Comparison of ENCODE assay signal across 8 mouse cellular contexts in genomic region chr14:79587139-79587851, GRCm38 (mm10). TPM values are rescaled to one million over a fixed set of nuclear protein-coding genes. Genes with fewer than 3 reads are reported as not detected.
DNase-seq lines count a peak whose midpoint lies in the region; ATAC-seq lines count a peak whose summit lies in the region.

Sugt1 (plus strand) TSS chr14:79587691.

- ATAC-seq in hindbrain, embryonic 11.5 days (ENCODE audit: low FRiP score) = peak; percentile 99

- H3K36me3 ChIP-seq in hindbrain, embryonic 11.5 days (ENCODE audit: control insufficient read depth, insufficient read depth, low read length) = no peaks in the 10 kb centered on the region

- H3K27me3 ChIP-seq in hindbrain, embryonic 11.5 days (ENCODE audit: control insufficient read depth, insufficient read depth, low read length) = no peaks in the 10 kb centered on the region

- peak within 1 kb of the TSS; percentile 87 for H3K27ac ChIP-seq in hindbrain, embryonic 11.5 days (ENCODE audit: low read depth, low read length)

- H3K4me1 ChIP-seq in hindbrain, embryonic 11.5 days (replicated peaks; ENCODE audit: control insufficient read depth, insufficient read depth, low read length) = peaks cover 3% of the 10 kb centered on the region; the same call in 1 of the 2 replicates

- WGBS in hindbrain, embryonic 11.5 days = under 1% methylated on average over 60 of the region's 60 CpGs

- peak within 1 kb of the TSS; percentile 75 for H3K9ac ChIP-seq in hindbrain, embryonic 11.5 days (ENCODE audit: low read depth, low read length)

- peak; percentile 98 for DNase-seq in Muller cell, postnatal 12 days (ENCODE audit: inconsistent ontology term)
- DNase-seq in cerebellum, adult 9-11 months = peak; percentile 98
- peak; percentile 94 to 97 for DNase-seq in frontal cortex, adult 2 months (ENCODE audit: extremely low spot score in 1 of 2, low spot score in 1 of 2)
- DNase-seq in hindbrain, embryonic 11.5 days (ENCODE audit: low spot score) = peak; percentile 95
- DNase-seq in layer of hippocampus, postnatal 10 days (ENCODE audit: low spot score in 2 of 2) = peak; percentile 97 to 98
- peak; percentile 97 for DNase-seq in lung, postnatal 10 days
- peak; percentile 94 for DNase-seq in ovary, postnatal 36 days (ENCODE audit: low spot score)
- DNase-seq in thymus, postnatal 25 days = peak; percentile 96

- peak within 1 kb of the TSS; percentile 71 for H3K4me3 ChIP-seq in hindbrain, embryonic 11.5 days (ENCODE audit: low read depth, low read length)

- H3K9me3 ChIP-seq in hindbrain, embryonic 11.5 days (ENCODE audit: control insufficient read depth, low read length) = no peaks in the 10 kb centered on the region

- H3K4me2 ChIP-seq in hindbrain, embryonic 11.5 days (replicated peaks; ENCODE audit: low read depth, low read length) = peak within 1 kb of the TSS; percentile 60

RNA-seq across cellular contexts. Expression of gene Sugt1, which starts in this region (rescaled TPM):
- 37.5 and 39.0 TPM in 2 replicates for polyA plus RNA-seq in frontal cortex, adult 2 months (2012; rRNA removed)
- polyA plus RNA-seq in hindbrain, embryonic 11.5 days (2014; fragmentation: Nextera tagmentation; extraction: Ambion mirVana) = 165 and 166 TPM in 2 replicates
- 10 to 100 TPM; 89.6 to 95.4 TPM for total RNA-seq in layer of hippocampus, postnatal 10 days (2021)

Comparison
In these comparisons a context has a peak if more than half of its experiments do, and no peak if none do; other contexts are left out.
1. Peak in every context shown above with its lines: DNase-seq, ATAC-seq, H3K4me3 ChIP-seq and H3K27ac ChIP-seq.